Mouse (Mus musculus) neural tube, embryonic 14.5 days (tissue): Measurements from ENCODE around the gene Lmna. TPM values are rescaled to one million over a fixed set of nuclear protein-coding genes. Genes with fewer than 3 reads are reported as not detected.

ENCODE experiments used
- ATAC-seq: fragments of 200-750 bp; cut with Nextera tagmentation; 2 replicates; pipeline ENCODE4 v1.8.0; 2017; ENCODE audit warnings: low read depth, mild to moderate bottlenecking, moderate TSS enrichment, moderate library complexity
- H3K27ac ChIP-seq: fragments of 300-500 bp; sonication (generic); 2 replicates; pipeline ENCODE4 v1.5.1; 2014; ENCODE audit warnings: low read depth, mild to moderate bottlenecking, control low read depth, low read length, moderate library complexity, mixed read lengths
- H3K27me3 ChIP-seq: fragments of 300-500 bp; sonication (generic); 2 replicates; pipeline ENCODE4 v1.6.1; 2014; ENCODE audit warnings: low read length; ENCODE audit not compliant: control insufficient read depth, insufficient read depth
- H3K36me3 ChIP-seq: fragments of 300-500 bp; sonication (generic); 2 replicates; pipeline ENCODE4 v1.6.1; 2014; ENCODE audit warnings: low read length, mixed read lengths; ENCODE audit not compliant: control insufficient read depth, insufficient read depth
- H3K4me1 ChIP-seq: fragments of 300-500 bp; sonication (generic); 2 replicates; pipeline ENCODE4 v1.6.1; 2014; ENCODE audit warnings: low read length; ENCODE audit not compliant: control insufficient read depth, insufficient read depth
- H3K4me2 ChIP-seq: fragments of 300-500 bp; sonication (generic); 2 replicates; pipeline ENCODE4 v1.6.1; 2014; ENCODE audit warnings: mild to moderate bottlenecking, low read depth, low read length, control low read depth
- H3K4me3 ChIP-seq: fragments of 300-500 bp; sonication (generic); 2 replicates; pipeline ENCODE4 v1.5.1; 2014; ENCODE audit warnings: low read depth, low read length, control low read depth, mixed read lengths
- H3K9ac ChIP-seq: fragments of 300-500 bp; sonication (generic); replicated peaks from 2 replicates; pipeline ENCODE4 v1.6.1; 2014; ENCODE audit warnings: low read depth, mild to moderate bottlenecking, control low read depth, low read length, mixed read lengths
- H3K9me3 ChIP-seq: fragments of 300-500 bp; sonication (generic); 2 replicates; pipeline ENCODE4 v1.6.1; 2016; ENCODE audit warnings: low read length; ENCODE audit not compliant: control insufficient read depth
- WGBS: fragments of 180-500 bp; shearing (Covaris S2); extraction: QIAGEN DNeasy Blood & Tissue Kit; methylation state at CpG from one replicate; pipeline ENCODE4 v1.1.7; 2014; 5-methylcytosine and 5-hydroxymethylcytosine counted together
- polyA plus RNA-seq: library from polyadenylated mRNA; unstranded; fragments of >200 nt; fragmentation: Nextera tagmentation; extraction: Ambion mirVana; gene quantifications from 2 replicates; pipeline ENCODE4 v1.2.1, GENCODE M21; 2014

Gene Lmna
- polyA plus RNA-seq, 1 experiment from 2014 or later = 41.0 TPM

GRCm38 (mm10) chr3:88533706-88534105 is 23.9 kb upstream of the Lmna start:
- Histone ChIP-seq H3K36me3 (peaks cover 30% of the 10 kb centered on the region), H3K9ac (peak overlapping the region; percentile 99), H3K27me3 (no peaks in the 10 kb centered on the region), H3K9me3 (no peaks in the 10 kb centered on the region), H3K4me1 (peaks cover 62% of the 10 kb centered on the region), H3K4me2 (peak overlapping the region; percentile 77), H3K4me3 (peak overlapping the region; percentile 96), H3K27ac (peak overlapping the region; percentile 98)
- 3% methylated on average over 5 of the region's 5 CpGs for WGBS
- ATAC-seq = peak; percentile 0; the same call in 1 of the 2 replicates

GRCm38 (mm10) chr3:88532689-88533511 is 23.1 kb upstream of the Lmna start:
- Histone ChIP-seq H3K27me3 (no peaks in the 10 kb centered on the region), H3K9ac (peak overlapping the region; percentile 99), H3K4me3 (peak overlapping the region; percentile 96), H3K9me3 (no peaks in the 10 kb centered on the region), H3K4me1 (peaks cover 60% of the 10 kb centered on the region), H3K36me3 (peaks cover 22% of the 10 kb centered on the region), H3K4me2 (peak overlapping the region; percentile 77), H3K27ac (peak overlapping the region; percentile 98)
- peak; percentile 26 for ATAC-seq
- WGBS = under 1% methylated on average over 33 of the region's 40 CpGs

- Histone ChIP-seq H3K9me3 (no peaks in the 10 kb centered on the region), H3K4me2 (peak within 1 kb of the TSS; percentile 77), H3K4me1 (peaks cover 60% of the 10 kb centered on the region), H3K9ac (peak within 1 kb of the TSS; percentile 99), H3K36me3 (peaks cover 16% of the 10 kb centered on the region), H3K4me3 (peak within 1 kb of the TSS; percentile 96), H3K27ac (peak within 1 kb of the TSS; percentile 98), H3K27me3 (no peaks in the 10 kb centered on the region)
- 0% methylated on average over 9 of the region's 31 CpGs for WGBS
- no peak for ATAC-seq
Observed at GRCm38 (mm10) chr3:88532299-88532674, 22.5 kb upstream of the Lmna start, which contains the start of gene Mex3a. Gene Mex3a (plus strand): TSS chr3:88532395.

GRCm38 (mm10) chr3:88531348-88532298 is 21.9 kb upstream of the Lmna start:
- Histone ChIP-seq H3K36me3 (peaks cover 9% of the 10 kb centered on the region), H3K27ac (peak overlapping the region; percentile 98), H3K4me3 (peak overlapping the region; percentile 96), H3K4me2 (peak overlapping the region; percentile 77), H3K27me3 (no peaks in the 10 kb centered on the region), H3K4me1 (peaks cover 56% of the 10 kb centered on the region), H3K9ac (peak overlapping the region; percentile 99), H3K9me3 (no peaks in the 10 kb centered on the region)
- peak; percentile 78 for ATAC-seq
- WGBS = under 1% methylated on average over 58 of the region's 63 CpGs

GRCm38 (mm10) chr3:88530082-88530864 is 20.5 kb upstream of the Lmna start:
- H3K4me1 ChIP-seq = peaks cover 46% of the 10 kb centered on the region

GRCm38 (mm10) chr3:88529204-88530000 is 19.6 kb upstream of the Lmna start:
- no peak for ATAC-seq
- Histone ChIP-seq H3K4me1 (peaks cover 37% of the 10 kb centered on the region), H3K27ac (peak overlapping the region; percentile 98), H3K36me3 (no peaks in the 10 kb centered on the region), H3K9me3 (no peaks in the 10 kb centered on the region), H3K4me2 (peak overlapping the region; percentile 77), H3K4me3 (peak overlapping the region; percentile 96), H3K27me3 (no peaks in the 10 kb centered on the region), H3K9ac (peak overlapping the region; percentile 99)
- WGBS = 28% methylated on average over 7 of the region's 7 CpGs

More at GRCm38 (mm10) chr3:88530082-88530864, 20.5 kb upstream of the Lmna start:
- Histone ChIP-seq H3K27me3 (no peaks in the 10 kb centered on the region), H3K27ac (peak overlapping the region; percentile 98), H3K9me3 (no peaks in the 10 kb centered on the region), H3K36me3 (no peaks in the 10 kb centered on the region), H3K4me3 (peak overlapping the region; percentile 96), H3K4me2 (peak overlapping the region; percentile 77), H3K9ac (peak overlapping the region; percentile 99)
- WGBS = 7% methylated on average over 11 of the region's 11 CpGs
- ATAC-seq = no peak

- peaks cover 35% of the 10 kb centered on the region for H3K4me1 ChIP-seq
- no peaks in the 10 kb centered on the region; the same call in 1 of the 2 replicates for H3K36me3 ChIP-seq
- H3K9ac ChIP-seq = no peak overlapping the region
- H3K4me2 ChIP-seq = peak overlapping the region; percentile 77; the same call in 1 of the 2 replicates
- H3K27ac ChIP-seq = no peak overlapping the region
- no peaks in the 10 kb centered on the region for H3K27me3 ChIP-seq
- no peak for ATAC-seq
- WGBS = 86% methylated on average over 11 of the region's 11 CpGs
- H3K9me3 ChIP-seq = no peaks in the 10 kb centered on the region
- no peak overlapping the region; the same call in 1 of the 2 replicates for H3K4me3 ChIP-seq
Observed at GRCm38 (mm10) chr3:88528646-88529045, 18.9 kb upstream of the Lmna start.
